Comparison of ENCODE assay signal across 25 mouse cellular contexts in the genomic region with DNA sequence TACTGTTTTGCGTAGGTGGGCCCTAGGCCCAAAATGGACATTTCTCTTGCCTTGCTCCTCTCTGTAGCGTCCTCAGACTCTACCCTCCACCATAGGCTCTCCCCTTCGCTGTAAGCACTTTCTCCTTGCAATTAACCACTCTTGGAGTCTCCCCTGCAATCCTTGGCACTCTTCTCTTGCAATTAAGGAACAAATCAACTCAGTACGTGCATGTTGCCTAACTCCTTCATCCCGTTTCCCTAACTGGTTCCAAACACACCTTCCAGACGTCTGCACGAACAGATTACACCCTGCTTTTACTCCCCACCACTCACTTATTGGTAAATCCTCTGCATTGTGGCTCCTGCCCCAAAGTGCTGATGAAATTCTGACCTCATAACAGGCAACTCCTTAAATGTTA.
DNase-seq lines count a peak whose midpoint lies in the region; ATAC-seq and TF ChIP-seq lines count a peak whose summit lies in the region.
"Had no signal": no experiment of that assay in that cellular context is flagged by ENCODE, and none has a peak within 500 bp of the region (broad histone marks: within the 10 kb centered on the region; RNA-seq: fewer than 3 reads in every experiment).

No protein-coding gene starts in this region.

- no peaks in the 10 kb centered on the region for H3K27me3 ChIP-seq in forebrain, embryonic 15.5 days
- H3K27me3 ChIP-seq in forebrain, embryonic 12.5 days: no peaks in the 10 kb centered on the region
- no peaks in the 10 kb centered on the region for H3K27me3 ChIP-seq in myocyte (ENCODE audit: control insufficient read depth, insufficient read depth, insufficient read length)
- H3K27me3 ChIP-seq: embryonic facial prominence, embryonic 13.5 days; embryonic facial prominence, embryonic 15.5 days; Patski had no signal

- H3K4me3 ChIP-seq in forebrain, embryonic 15.5 days: no peak overlapping the region
- no peak overlapping the region for H3K4me3 ChIP-seq in forebrain, embryonic 12.5 days (replicated peaks)
- no peak overlapping the region for H3K4me3 ChIP-seq in myocyte
- H3K4me3 ChIP-seq: embryonic facial prominence, embryonic 13.5 days; embryonic facial prominence, embryonic 15.5 days; erythroblast, embryonic 14.5 days had no signal

- peak; percentile 57 for DNase-seq in heart, adult 11 months
- DNase-seq in heart, adult 8-10 months (ENCODE audit: low spot score): no peak
- DNase-seq in brain, embryonic 14.5 days (ENCODE audit: low read depth): peak; percentile 56
- DNase-seq in spleen, postnatal 36 days (ENCODE audit: low spot score in 2 of 2): no peak
- DNase-seq in kidney, adult 9 months: no peak
- DNase-seq: adrenal gland, adult 8-10 months; adrenal gland, postnatal 14 days; adrenal gland, postnatal 36 days; cerebellum, adult 11 months; cerebellum, adult 18-20 months; cerebellum, adult 8-10 months; cerebellum, adult 9-11 months; cerebellum, postnatal 14 days; cerebellum, postnatal 36 days; embryo, embryonic 11 days; forebrain, postnatal 0 days had no signal

- no peaks in the 10 kb centered on the region for H3K36me3 ChIP-seq in forebrain, embryonic 15.5 days
- no peaks in the 10 kb centered on the region for H3K36me3 ChIP-seq in forebrain, embryonic 12.5 days (replicated peaks)
- no peaks in the 10 kb centered on the region for H3K36me3 ChIP-seq in myocyte (ENCODE audit: control insufficient read depth, insufficient read depth)
- H3K36me3 ChIP-seq: embryonic facial prominence, embryonic 13.5 days; embryonic facial prominence, embryonic 15.5 days had no signal

- H3K4me1 ChIP-seq in forebrain, embryonic 15.5 days: peaks cover 4% of the 10 kb centered on the region; the same call in 1 of the 2 replicates
- no peaks in the 10 kb centered on the region for H3K4me1 ChIP-seq in forebrain, embryonic 12.5 days
- H3K4me1 ChIP-seq: embryonic facial prominence, embryonic 13.5 days; embryonic facial prominence, embryonic 15.5 days had no signal

- no peak overlapping the region for H3ac ChIP-seq in myocyte (ENCODE audit: control insufficient read depth, insufficient read length)

- WGBS in forebrain, embryonic 15.5 days: 60% methylated on average over 7 of the region's 7 CpGs
- WGBS in forebrain, embryonic 12.5 days: 84% methylated on average over 7 of the region's 7 CpGs

- no peaks in the 10 kb centered on the region for H3K79me2 ChIP-seq in myocyte (ENCODE audit: control insufficient read depth, insufficient read depth)

- TF ChIP-seq CTCF in brain, embryonic 14.5 days (IDR thresholded peaks at IDR 0.05; ENCODE audit: borderline replicate concordance, extremely low read depth, insufficient read depth, insufficient read length): no peak

- no peaks in the 10 kb centered on the region for H3K9me3 ChIP-seq in forebrain, embryonic 15.5 days
- H3K9me3 ChIP-seq in forebrain, embryonic 12.5 days: no peaks in the 10 kb centered on the region
- H3K9me3 ChIP-seq: embryonic facial prominence, embryonic 13.5 days; embryonic facial prominence, embryonic 15.5 days had no signal

- no peak overlapping the region for H3K4me2 ChIP-seq in forebrain, embryonic 15.5 days (replicated peaks)
- no peak overlapping the region for H3K4me2 ChIP-seq in forebrain, embryonic 12.5 days
- no peak overlapping the region for H3K4me2 ChIP-seq in myocyte (ENCODE audit: low read depth)
- H3K4me2 ChIP-seq: embryonic facial prominence, embryonic 13.5 days; embryonic facial prominence, embryonic 15.5 days had no signal

- TF ChIP-seq POLR2A in brain, embryonic 14.5 days (IDR thresholded peaks at IDR 0.05; ENCODE audit: borderline replicate concordance, extremely low read depth, insufficient read depth, insufficient read length, poor library complexity, severe bottlenecking): no peak
- TF ChIP-seq POLR2A in myocyte (IDR thresholded peaks at IDR 0.05; ENCODE audit: insufficient read length, low read depth): no peak

- ATAC-seq in forebrain, embryonic 15.5 days (replicated peaks): 0 out of 2 replicates have a peak, but pooled peaks have one; percentile 29
- ATAC-seq in forebrain, embryonic 12.5 days (ENCODE audit: low FRiP score): no peak
- ATAC-seq: activated CD4-positive, CD25-positive, alpha-beta regulatory T cell, adult 4 months; forebrain, embryonic 14.5 days; forebrain, postnatal 0 days; Patski had no signal

- peak overlapping the region; percentile 38; the same call in 1 of the 2 replicates for H3K27ac ChIP-seq in forebrain, embryonic 15.5 days (replicated peaks)
- no peak overlapping the region for H3K27ac ChIP-seq in forebrain, embryonic 12.5 days
- H3K27ac ChIP-seq: embryonic facial prominence, embryonic 13.5 days; embryonic facial prominence, embryonic 15.5 days had no signal

- H3K9ac ChIP-seq in forebrain, embryonic 15.5 days (replicated peaks): no peak overlapping the region
- no peak overlapping the region for H3K9ac ChIP-seq in forebrain, embryonic 12.5 days
- H3K9ac ChIP-seq: embryonic facial prominence, embryonic 13.5 days; embryonic facial prominence, embryonic 15.5 days; forebrain, postnatal 0 days had no signal

TF ChIP-seq in myocyte, 11 proteins besides CTCF, POLR2A, EP300 and RAD21:
- TF ChIP-seq CEBPB (IDR thresholded peaks at IDR 0.05; ENCODE audit: insufficient read depth, poor library complexity, severe bottlenecking): peak; percentile 88
- no peak for TF ChIP-seq POLR2AphosphoS2 (IDR thresholded peaks at IDR 0.05; ENCODE audit: insufficient read length, low read depth)

Comparison
In these comparisons a context has a peak if more than half of its experiments do, and no peak if none do; other contexts are left out.
1. DNase-seq: peak in heart, adult 11 months (single experiment) and brain, embryonic 14.5 days (single experiment); none in heart, adult 8-10 months (single experiment), spleen, postnatal 36 days (0 of 2) and kidney, adult 9 months (single experiment).